Mouse (Mus musculus) cortical plate, adult 2 months (tissue): ENCODE results near the gene Cd300ld3.

Experiments used
- CTCF ChIP-seq: fragments of 200-500 bp; IDR thresholded peaks from 2 replicates; pipeline ENCODE4 v1.5.1; 2011; ENCODE audit warnings: mild to moderate bottlenecking, control low read depth, low read length; ENCODE audit not compliant: insufficient read depth; ENCODE audit errors: extremely low read depth
- POLR2A ChIP-seq: fragments of 200-500 bp; IDR thresholded peaks from 2 replicates; pipeline ENCODE4 v1.6.1; 2011; ENCODE audit warnings: mild to moderate bottlenecking, low read length, control low read depth; ENCODE audit not compliant: insufficient read depth; ENCODE audit errors: extremely low read depth

DNA sequence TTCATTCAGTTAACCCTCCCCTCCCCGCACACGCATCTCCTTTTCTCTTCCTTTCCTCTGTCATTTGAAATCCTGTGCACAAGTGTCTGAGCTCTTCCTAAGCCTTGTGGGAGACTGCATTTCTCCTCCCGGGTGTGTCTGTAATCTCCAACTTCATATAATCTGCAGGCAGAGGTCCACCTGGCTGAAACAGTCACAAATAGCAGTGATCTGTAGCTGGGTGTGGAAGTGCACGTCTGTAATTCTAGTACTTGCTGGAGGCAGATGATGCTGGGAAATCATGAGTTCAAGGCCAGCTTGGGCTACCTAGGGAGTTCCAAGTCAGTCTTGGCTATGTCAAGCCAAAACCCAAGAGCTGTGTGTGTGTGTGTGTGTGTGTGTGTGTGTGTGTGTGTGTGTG lies 43.9 kb upstream of the Cd300ld3 start:
- TF ChIP-seq CTCF (no peak), POLR2A (no peak)
